Mouse (Mus musculus): ENCODE measurements around the gene Lrrc73.

Lrrc73 gene

DNA sequence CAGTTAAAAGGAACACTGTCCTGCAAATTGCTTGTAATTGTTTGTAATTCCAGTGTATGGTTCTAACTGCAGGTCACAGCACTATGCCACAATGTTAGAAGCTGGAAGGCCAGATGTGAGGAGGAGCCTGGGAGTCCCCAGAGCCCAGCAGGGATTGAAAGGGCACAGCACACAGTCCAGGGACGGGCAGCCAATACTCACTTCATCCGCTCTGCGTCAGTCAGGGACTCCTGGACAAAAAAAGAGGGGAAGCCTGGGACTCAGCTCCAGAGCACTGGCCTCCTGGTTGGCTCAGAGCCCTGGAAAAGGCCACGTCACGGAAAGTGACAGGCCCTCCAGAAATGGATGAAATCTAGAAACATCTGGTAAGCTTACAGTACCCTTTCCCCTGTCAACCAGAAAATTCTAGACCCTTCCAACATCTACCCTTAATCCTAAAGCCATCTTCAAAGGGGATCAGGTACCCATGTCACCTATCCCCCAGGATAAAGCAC is 8.9 kb downstream of the Lrrc73 start:
- no peak for DNase-seq

DNA sequence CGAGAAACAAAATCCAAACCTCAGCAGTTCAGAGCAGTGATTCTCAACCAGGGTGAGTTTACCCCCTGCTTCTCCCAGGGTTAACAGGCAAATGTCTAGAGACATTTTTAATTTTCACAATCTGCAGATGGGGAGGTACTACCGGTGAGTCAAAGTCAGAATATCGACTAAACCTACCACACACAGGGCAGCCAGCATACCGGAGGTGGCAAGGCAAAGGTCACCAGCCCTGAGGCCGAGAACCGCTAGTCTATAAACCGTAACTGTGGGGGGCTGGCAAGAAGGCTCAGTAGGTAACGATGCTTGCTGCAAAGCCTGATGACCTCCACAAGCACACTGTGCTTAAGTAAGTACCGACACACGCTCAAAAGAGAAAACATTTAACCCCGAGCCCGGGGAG is 12.2 kb downstream of the Lrrc73 start:
- no peak for DNase-seq

DNA sequence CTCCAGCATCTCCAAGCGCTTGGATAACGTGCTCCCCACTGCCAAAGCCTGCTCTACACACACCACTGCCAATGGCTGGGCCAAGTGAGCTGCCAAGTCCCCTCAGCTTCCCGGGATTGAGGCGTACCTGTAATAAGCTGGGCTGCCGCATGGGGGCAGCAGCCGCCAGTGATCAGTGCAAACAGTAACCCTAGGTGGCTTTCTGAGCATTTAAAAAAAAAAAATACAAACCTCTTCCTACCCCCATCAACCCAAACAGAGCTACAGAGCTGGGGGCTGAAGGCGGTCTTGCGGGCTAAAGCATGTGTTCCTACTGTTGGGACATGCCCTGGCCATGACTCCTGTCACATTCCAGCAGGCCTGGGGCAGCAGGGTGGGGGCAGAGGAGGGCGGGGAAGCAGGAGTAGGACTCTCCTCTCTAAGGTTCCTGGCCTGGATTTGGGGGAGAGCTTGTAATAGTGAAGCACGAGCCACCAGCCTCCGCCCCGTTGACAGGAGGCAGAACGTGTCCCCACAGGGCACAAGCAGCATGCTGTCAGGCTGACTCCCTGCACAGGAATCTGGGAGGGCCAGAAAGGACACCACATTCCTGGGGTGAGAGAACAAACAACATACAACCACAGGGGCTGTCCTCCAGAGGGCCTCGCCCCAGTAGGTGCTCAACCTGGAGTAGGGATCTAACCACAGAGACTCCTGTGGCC is 12.7 kb downstream of the Lrrc73 start:
- DNase-seq, result peak; percentile 95 to 96

DNA sequence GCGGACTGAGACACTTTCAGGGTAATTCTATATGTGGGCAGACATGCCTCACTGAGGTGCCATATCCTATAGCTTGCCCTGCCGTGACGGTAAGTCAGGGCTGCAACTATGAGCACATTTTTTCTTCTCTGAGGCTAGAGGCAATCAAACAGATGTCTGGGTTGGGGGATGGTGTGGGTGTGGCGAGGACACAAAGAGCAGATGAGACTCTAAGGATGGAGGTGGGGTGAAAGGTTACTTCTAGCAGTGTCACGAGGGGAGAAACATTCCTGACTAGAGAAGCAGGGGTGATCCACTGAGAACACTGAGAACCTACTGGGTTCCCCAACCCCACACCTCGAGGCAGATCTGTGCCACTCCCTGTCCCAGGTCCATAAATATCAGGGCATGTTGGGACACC is 13.7 kb downstream of the Lrrc73 start:
- peak in 1 of 2 experiments; percentile 2 for DNase-seq

DNA sequence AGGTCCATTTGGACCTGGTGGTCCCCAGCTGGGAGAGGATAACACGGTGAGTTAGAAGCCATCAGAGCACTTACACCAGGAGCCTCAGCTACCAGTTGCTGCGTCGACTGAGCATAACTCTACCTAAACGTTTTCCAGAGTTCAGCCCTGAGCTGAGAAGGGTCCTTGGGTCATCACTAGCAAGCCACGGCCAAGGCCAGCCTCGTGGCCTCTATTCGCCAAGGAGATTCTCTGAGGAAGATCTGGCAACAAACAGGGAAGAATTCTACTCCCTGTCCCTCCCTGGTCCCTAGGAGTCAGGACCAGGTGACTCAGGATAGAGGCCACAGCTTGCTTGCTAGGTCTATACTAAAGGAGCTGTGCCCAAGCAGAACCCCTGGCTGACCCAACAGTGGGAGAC is 14.2 kb downstream of the Lrrc73 start:
- DNase-seq, result peak in 1 of 2 experiments; percentile 1

DNA sequence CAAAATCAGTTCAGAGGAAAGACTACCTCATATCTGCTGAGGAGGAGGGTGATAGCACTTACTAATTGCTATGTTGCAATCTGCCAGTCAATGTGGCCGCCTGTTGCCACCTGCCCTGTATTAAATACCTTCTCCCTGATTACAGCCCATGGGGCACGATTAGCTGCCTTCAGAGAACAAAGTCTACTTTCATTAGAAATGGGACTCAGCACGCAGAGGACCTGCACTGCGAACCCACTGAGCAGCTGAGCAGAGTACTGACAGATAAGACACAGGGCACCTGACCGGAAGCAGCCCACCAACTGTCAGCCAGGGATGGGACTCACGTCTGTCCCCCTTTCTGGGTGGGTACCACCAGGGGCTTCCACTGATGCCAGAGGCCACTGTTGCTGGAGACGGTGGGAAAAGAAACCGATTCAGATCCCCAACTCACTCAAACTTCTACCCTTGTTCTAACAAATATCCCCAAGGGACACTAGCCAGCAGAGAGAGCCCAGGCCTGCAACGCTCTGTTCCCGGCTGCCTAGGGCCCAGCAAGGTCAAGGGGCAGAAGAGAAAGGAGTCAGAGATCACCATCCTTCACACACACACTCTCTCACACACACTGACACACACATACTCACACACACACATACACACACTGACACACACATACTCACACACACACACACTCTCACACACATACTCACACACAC is 14.8 kb downstream of the Lrrc73 start:
- DNase-seq, result peak in 1 of 2 experiments; percentile 1

DNA sequence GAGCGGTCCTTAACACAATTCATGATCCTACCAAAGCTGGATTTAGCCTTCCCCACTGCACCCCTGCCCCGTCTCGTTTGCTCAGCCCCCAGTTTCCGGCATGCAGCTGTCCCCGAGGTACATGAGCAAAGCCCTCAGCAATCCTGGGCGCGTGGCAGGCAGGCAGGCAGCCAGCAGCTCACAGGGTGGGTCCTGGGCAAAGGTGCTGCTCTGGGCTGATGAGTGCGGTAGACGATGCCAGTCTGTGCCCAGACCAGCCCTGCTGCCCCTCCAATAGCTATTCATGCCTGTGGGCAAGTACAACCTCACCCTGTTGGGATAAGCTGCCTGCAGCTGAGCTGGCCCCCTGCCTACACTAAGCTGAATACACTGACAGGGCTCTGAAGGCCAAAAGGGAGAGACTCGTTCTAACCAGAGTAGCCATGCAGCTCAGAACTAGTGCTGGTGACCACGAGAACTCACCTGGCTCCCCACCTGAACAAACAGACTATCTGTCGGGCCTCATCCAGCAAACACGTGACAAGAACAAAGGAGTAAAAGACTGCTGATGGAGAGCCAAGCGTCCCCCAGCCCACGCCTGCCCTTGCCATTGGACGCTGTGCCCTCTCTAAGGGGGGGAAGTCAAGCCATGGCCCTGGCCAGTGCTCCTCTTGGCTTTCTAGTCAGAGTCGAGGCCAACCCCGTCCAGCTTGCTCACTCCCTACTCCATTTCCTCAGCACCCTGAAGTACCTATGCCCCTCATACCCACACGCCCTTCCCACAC is 16.6 kb downstream of the Lrrc73 start:
- peak; percentile 38 to 52 for DNase-seq

DNA sequence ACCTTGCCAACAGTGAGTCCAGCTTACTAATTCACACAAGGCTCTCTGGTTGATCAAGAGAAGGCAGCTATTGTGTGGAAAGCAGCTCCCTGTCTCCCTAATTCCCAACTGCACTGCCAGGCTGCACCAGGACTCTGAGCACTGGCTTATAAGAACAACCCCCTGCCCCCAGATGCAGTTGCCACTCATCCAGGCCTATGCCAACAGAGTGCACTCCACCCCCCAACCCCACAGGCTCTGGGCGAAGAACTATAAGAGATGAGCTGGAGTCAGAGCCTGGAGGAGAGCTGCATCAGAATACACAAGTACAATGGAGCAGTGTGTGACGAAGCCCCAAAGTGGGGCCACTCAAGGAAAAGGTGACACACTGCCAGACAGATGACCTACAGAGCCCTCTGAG is 18.7 kb downstream of the Lrrc73 start:
- DNase-seq, result peak in 1 of 2 experiments; percentile 26

DNA sequence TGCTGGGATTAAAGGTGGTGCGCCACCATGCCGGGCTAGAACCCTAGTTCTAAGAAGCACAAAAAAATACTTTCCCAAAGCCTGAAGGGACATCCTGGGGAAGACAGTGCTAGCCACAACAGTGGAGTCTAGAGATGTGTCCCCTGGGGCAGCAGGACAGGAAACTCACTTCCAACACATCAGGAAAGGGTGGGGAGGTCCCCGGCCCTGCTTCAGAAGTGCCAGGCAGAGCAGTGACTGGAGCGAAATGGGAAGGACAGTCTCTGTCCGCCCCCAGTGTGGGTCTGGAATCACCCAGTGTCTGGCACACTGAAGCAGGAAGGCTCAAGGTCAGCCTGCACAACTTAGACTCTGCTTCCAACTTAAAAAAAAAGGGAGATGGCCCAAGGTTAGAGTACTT is 19.3 kb downstream of the Lrrc73 start:
- peak in 1 of 2 experiments; percentile 2 for DNase-seq

DNA sequence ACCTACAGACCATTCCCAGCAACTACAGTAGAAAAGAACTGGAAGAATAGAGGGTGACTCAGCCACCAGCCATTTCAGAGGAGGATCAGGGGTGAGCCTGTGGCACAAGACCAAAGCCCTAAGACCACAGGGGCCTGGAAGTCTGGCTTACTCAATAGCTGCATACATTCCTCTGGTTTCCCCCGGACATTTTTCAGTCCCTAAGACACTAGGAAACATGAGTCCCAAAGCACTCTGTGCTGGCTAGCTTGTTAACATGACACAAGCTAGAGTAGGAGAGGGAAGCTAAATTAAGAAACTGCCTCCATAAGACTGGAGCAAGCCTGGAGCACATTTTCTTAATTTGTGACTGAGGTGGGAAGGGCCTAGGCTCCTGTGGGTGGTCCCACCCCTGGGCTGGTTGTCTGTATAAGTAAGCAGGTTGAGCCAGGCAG is 20.5 kb downstream of the Lrrc73 start:
- peak in 1 of 2 experiments; percentile 1 for DNase-seq

DNA sequence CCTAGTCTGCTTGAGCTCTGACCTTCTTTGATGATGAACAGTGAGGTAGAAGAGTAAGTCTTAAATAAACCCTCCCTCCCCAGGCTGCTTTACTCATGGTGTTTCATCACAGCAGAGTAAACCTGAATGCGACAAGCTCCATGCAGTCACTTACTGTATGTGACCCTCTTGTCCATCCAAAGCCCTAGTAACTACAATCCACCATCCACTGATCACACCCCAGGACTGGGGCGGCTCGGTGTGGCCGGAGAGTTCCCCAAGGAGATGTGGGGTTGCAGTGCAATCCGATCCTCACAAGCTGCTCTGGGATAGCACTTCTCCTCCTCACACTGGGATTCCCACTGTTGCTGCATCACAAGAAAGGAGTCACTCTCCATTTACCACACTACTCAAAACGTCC is 21.1 kb downstream of the Lrrc73 start:
- no peak for DNase-seq

DNA sequence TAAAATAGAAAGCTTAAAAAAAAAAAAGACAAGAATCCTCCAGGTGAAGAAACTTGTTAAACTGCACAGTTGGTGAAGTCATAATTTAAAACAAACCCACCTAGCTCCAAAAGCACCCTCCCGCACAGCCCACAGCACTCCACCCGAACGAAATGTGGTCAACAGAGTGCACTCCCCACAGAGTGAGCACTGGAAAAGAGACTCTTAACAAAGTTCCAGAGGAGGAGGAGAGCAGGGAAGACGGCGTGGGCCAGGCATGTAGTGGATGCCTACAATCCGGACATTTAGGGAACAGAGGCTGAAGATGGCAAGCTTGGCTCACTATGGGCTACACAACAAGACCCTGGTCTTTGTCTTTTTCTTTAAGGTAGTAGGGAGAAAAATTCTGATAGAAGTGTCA is 21.7 kb downstream of the Lrrc73 start:
- no peak for DNase-seq

DNA sequence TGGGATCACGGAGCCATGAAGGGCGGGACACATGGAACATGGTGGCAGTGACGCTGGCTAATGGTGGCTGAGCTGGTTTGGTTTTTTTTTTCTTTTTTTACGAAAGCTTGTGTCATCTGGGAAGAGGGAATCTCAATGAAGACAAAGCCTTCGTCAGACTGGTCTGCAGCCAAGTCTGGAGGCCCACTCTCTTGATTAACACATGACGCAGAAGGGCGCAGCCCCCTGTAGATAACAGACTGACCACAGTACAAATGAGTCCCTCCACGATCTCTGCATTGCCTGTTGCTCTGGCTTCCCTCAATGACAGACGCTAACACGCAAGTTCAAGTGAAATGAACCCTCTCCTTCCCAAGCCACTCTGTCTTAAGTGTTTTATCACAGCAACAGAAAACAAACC is 22.2 kb downstream of the Lrrc73 start:
- no peak for DNase-seq

DNA sequence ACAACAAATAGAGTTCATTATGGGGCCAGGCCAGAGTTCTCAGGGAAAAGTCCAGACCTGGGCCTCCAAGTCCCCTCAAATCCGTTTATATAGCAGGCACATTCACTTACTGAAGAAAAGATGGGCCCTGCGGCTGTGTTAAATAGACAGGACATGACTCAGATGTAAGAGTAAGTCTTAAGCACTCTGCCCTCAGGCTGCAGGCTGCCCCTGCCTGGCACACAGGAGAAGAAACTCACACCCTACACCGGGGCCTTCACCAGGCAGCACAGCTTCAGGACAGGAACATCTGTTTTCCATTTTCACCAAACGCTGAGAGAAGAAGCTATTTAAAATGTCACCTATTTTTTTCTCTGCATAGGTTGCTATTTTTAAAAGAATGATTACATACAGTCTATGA is 24.3 kb downstream of the Lrrc73 start:
- DNase-seq, result no peak

DNA sequence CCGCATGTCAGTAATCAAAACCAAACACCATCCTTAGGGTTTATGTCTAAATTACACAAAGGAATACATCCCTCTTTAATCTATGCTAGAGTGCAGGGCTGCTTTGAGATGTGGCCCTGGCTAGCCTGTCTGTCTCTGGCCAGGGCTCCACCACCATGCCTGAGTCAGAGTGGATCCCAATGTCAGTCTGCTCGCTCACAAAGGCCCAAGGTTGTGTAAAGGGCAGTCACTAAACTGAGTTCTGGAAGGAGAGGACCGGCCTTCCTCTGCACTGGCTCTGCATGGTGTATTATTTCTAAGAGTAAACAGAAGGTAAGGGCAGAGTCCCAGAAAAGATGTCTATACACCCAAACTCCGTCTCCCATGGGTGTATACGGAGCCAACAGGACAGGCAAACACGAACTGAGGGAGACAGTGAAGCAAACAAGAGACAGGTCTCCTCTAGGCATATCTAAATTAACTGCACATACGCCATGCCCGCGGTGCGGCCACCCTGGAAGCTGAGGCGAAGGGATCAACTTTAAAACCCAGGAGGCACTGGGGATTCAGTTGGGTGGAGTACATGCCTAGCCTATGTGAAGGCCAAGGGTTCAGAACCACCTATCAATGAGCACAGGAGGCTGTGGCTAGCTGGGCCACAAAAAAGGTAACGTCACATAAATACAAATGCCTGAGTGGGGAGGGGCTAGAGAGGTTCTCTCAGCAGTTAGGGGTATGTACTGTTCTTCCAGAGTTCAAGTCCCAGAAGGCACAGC is 24.9 kb downstream of the Lrrc73 start:
- DNase-seq, result no peak

DNA sequence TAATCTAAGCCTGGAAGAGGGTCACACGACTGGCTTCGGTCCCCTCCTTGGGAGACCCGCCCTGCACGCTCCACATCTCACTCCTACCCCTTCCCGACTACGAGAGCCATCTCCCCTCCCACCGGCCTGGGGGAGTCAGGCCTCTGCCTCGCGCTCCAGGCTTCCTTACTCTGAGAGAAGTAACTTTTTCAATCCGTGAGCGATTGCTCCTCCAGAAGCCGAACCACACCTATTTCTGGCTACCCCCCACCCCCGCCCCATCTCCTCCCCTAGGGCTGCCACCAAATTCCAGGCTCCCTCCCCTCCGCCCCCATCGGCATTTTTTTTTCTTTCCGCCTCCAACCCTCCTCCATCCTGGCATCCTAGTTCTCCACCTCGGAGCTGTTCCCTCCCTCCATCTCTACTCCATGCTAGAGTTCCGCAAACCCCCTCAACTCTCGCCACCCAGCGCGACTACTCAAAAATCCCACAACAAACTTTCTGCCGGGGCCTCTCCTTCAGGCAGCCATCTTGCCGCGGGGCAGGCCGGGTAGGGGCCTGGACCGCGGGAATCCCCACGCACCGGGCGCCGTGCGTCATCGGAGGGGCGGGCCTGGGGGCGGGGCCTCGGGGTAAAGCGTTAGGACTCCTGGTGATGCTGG is 29.3 kb downstream of the Lrrc73 start, which contains the start of gene Tjap1:
Tjap1 (minus strand) TSS at position 544 of the 641 bp plus-strand sequence.
- DNase-seq, result peak; percentile 94 to 97

DNA sequence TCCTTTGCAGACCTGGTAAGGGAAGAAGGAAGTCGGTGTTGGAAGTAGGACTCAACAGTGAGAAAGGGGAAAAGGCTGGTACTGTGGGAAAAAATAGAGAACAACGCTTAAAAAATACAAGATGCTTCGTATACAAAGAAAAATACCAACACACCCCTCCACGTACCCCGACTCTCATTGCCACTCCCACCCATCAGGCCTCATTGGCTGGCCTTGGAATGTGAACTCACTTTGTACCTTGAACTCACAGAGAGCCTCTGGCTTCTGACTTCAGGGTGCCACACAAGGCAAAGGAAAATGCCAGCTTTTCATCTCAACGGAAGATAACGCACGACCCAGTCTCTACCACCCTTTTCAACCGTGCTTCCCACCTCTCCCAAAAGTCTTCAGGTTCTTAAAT is 29.8 kb downstream of the Lrrc73 start:
- peak in 1 of 2 experiments; percentile 3 for DNase-seq

DNA sequence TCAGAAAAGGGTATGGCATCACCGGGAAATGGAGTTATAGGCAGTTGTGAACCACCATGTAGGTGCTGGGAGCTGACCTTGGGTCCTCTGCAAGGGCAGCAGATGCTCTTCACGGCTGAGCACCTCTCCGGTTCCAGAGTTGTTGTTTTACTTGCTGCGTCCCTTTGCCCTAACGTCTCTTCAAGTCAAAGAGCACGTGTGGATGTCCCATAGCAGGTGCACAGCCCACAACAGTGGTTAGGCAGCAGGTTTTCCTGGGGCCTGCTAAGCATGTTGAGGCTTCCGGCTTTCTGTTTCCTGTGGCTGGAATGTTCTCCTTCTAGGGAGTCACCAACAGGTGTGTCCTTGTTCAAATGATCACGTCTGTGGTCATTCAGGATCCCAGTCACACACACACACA is 30.6 kb downstream of the Lrrc73 start:
- peak in 1 of 2 experiments; percentile 1 for DNase-seq

DNA sequence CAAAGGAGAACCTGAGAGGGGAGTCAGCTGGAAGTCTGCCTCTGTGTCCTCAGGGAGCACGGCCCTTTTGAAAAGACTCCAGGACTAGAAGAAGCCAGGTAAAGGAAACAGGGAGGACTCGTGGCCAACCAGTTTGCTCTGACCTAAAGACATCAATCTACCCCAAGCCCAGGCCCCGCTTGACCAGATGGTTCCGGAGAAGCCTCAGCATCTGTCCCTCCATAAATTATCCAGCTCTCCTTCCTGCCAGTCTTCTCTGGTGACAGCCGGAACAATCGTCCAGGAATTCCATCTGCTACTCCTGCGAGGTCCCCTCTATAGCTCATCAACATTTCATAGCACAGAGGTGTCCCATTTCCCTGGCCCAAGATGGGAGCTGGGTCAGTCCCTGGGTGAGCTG is 31.3 kb downstream of the Lrrc73 start:
- peak; percentile 43 to 51 for DNase-seq

DNA sequence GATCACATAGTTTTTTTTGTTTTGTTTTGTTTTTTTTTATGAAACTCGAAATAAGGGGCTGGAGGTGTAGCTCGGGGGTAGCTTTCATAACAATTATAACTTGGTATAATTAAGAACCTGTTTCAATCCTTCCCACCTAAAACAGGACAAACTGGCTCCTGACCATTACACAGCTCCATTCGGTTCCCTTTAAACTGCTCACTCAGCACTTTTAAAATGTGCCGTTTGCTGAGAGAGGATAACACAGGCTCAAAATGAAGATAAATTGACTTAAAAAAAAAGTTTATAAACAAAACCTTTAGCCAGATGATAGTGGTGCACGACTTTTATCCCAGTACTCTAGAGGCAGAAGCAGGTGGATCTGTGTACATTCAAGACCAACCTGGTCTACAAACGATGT is 32.1 kb downstream of the Lrrc73 start:
- no peak for DNase-seq

DNA sequence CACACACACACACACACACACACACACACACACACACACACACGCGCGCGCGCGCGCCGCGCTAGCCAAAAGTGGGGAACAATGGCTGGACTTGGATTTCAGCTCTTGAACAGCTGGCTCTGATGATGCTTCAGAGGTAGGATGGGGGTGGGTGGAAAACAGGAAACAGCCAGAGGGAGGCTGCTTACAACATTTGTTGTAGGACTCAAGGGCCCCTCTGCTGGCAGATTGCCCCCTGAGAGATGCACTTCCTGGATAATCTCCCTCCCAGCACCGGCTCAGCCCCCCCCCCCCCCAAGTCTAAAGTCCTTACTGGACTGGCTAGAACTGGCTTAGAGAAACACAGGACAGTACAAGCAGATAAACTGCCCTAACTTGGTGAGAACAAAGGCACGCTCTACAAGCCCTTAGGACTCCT is 34.4 kb downstream of the Lrrc73 start:
- peak in 1 of 2 experiments; percentile 29 for DNase-seq

DNA sequence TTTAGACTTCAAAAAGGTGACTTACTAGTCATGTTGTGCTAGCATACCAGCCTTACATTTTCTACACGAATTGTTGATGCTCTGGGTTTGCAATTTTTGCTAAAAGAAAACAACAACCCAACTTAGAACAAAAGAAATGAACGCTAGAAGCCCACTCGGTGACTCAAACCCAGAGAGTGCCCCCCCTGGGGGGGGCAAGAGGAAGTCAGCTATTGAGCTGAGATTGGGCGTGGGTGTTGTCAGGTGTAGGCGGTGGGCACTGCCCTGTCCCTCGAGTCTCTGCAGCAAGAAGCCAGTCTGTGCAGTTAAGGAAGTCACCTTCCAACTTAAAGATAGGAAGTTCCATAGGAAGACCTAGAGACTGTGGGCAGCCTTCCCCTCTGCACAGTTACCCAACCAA is 43.3 kb downstream of the Lrrc73 start:
- DNase-seq, result no peak

Measured in cerebellum, postnatal 10 days (tissue).